Mouse (Mus musculus) midbrain, embryonic 14.5 days (tissue): ENCODE results near the gene Snrnp25. TPM values are rescaled to one million over a fixed set of nuclear protein-coding genes. Genes with fewer than 3 reads are reported as not detected.

ENCODE experiments used
- ATAC-seq: fragments of 200-750 bp; cut with Nextera tagmentation; 2 replicates; pipeline ENCODE4 v1.8.0; 2017; ENCODE audit warnings: moderate number of reproducible peaks, moderate library complexity; ENCODE audit not compliant: low FRiP score, low TSS enrichment
- DNase-seq: peaks from one replicate; pipeline ENCODE4 v3.0.0-alpha.2; 2015
- H3K27ac ChIP-seq: fragments of 300-500 bp; sonication (generic); replicated peaks from 2 replicates; pipeline ENCODE4 v1.5.1; 2014; ENCODE audit warnings: mild to moderate bottlenecking, low read depth, low read length, moderate library complexity
- H3K27me3 ChIP-seq: fragments of 300-500 bp; sonication (generic); 2 replicates; pipeline ENCODE4 v1.6.1; 2014; ENCODE audit warnings: low read length, control low read depth, mixed read lengths; ENCODE audit not compliant: control insufficient read depth, insufficient read depth
- H3K36me3 ChIP-seq: fragments of 300-500 bp; sonication (generic); 2 replicates; pipeline ENCODE4 v1.6.1; 2014; ENCODE audit warnings: low read length, control low read depth; ENCODE audit not compliant: control insufficient read depth, insufficient read depth
- H3K4me1 ChIP-seq: fragments of 300-500 bp; sonication (generic); 2 replicates; pipeline ENCODE4 v1.6.1; 2014; ENCODE audit warnings: mild to moderate bottlenecking, antibody characterized with exemption, low read length, control low read depth; ENCODE audit not compliant: control insufficient read depth, insufficient read depth
- H3K4me2 ChIP-seq: fragments of 300-500 bp; sonication (generic); 2 replicates; pipeline ENCODE4 v1.6.1; 2014; ENCODE audit warnings: mild to moderate bottlenecking, low read length, moderate library complexity
- H3K4me3 ChIP-seq: fragments of 300-500 bp; sonication (generic); replicated peaks from 2 replicates; pipeline ENCODE4 v1.5.1; 2014; ENCODE audit warnings: low read depth, low read length
- H3K9ac ChIP-seq: fragments of 300-500 bp; sonication (generic); replicated peaks from 2 replicates; pipeline ENCODE4 v1.6.1; 2014; ENCODE audit warnings: mild to moderate bottlenecking, low read length, moderate library complexity
- H3K9me3 ChIP-seq: fragments of 300-500 bp; sonication (generic); 2 replicates; pipeline ENCODE4 v1.6.1; 2016; ENCODE audit warnings: low read length, control low read depth, mixed read lengths; ENCODE audit not compliant: control insufficient read depth
- WGBS: fragments of 180-500 bp; shearing (Covaris S2); extraction: QIAGEN DNeasy Blood & Tissue Kit; methylation state at CpG from one replicate; pipeline ENCODE4 v1.1.7; 2014; 5-methylcytosine and 5-hydroxymethylcytosine counted together
- polyA plus RNA-seq: library from polyadenylated mRNA; unstranded; fragments of >200 nt; fragmentation: Nextera tagmentation; extraction: Ambion mirVana; gene quantifications from 2 replicates; pipeline ENCODE4 v1.2.1, GENCODE M21; 2014

Gene Snrnp25
- polyA plus RNA-seq, 1 experiment from 2014 or later = 46.7 TPM

- H3K9ac ChIP-seq = no peak overlapping the region
- H3K4me1 ChIP-seq = no peaks in the 10 kb centered on the region
- H3K4me3 ChIP-seq = no peak overlapping the region
- DNase-seq = no peak
- H3K9me3 ChIP-seq = no peaks in the 10 kb centered on the region
- no peaks in the 10 kb centered on the region for H3K27me3 ChIP-seq
- no peak overlapping the region for H3K4me2 ChIP-seq
- WGBS = 79% methylated on average over 9 of the region's 9 CpGs
- no peak for ATAC-seq
- H3K36me3 ChIP-seq = no peaks in the 10 kb centered on the region
- no peak overlapping the region for H3K27ac ChIP-seq
Observed at GRCm38 (mm10) chr11:32190119-32190518, 15.1 kb upstream of the Snrnp25 start.

GRCm38 (mm10) chr11:32190603-32191110, 14.6 kb upstream of the Snrnp25 start:
- WGBS = 81% methylated on average over 13 of the region's 13 CpGs
- Histone ChIP-seq H3K4me2 (no peak overlapping the region), H3K36me3 (no peaks in the 10 kb centered on the region), H3K27me3 (no peaks in the 10 kb centered on the region), H3K9me3 (no peaks in the 10 kb centered on the region), H3K27ac (no peak overlapping the region), H3K9ac (no peak overlapping the region), H3K4me3 (no peak overlapping the region), H3K4me1 (no peaks in the 10 kb centered on the region)
- DNase-seq (no peak), ATAC-seq (no peak)

- Histone ChIP-seq H3K4me1 (no peaks in the 10 kb centered on the region), H3K9me3 (no peaks in the 10 kb centered on the region), H3K27me3 (no peaks in the 10 kb centered on the region), H3K27ac (no peak overlapping the region), H3K36me3 (no peaks in the 10 kb centered on the region), H3K4me3 (no peak overlapping the region), H3K9ac (no peak overlapping the region), H3K4me2 (no peak overlapping the region)
- ATAC-seq (no peak), DNase-seq (no peak)
- 89% methylated on average over 10 of the region's 10 CpGs for WGBS
Observed at GRCm38 (mm10) chr11:32193156-32193555, 12.1 kb upstream of the Snrnp25 start.

- H3K27me3 ChIP-seq = no peaks in the 10 kb centered on the region
- no peaks in the 10 kb centered on the region for H3K36me3 ChIP-seq
- no peaks in the 10 kb centered on the region for H3K9me3 ChIP-seq
- H3K4me2 ChIP-seq = no peak overlapping the region
- no peak overlapping the region for H3K27ac ChIP-seq
- ATAC-seq = no peak
- WGBS = 90% methylated on average over 10 of the region's 10 CpGs
- DNase-seq = no peak
- no peak overlapping the region for H3K9ac ChIP-seq
- H3K4me1 ChIP-seq = no peaks in the 10 kb centered on the region
- H3K4me3 ChIP-seq = no peak overlapping the region
Observed at GRCm38 (mm10) chr11:32194086-32194485, 11.1 kb upstream of the Snrnp25 start.

- no peak for ATAC-seq
- no peak overlapping the region for H3K4me3 ChIP-seq
- no peak for DNase-seq
- H3K27me3 ChIP-seq = no peaks in the 10 kb centered on the region
- no peaks in the 10 kb centered on the region for H3K9me3 ChIP-seq
- H3K9ac ChIP-seq = no peak overlapping the region
- no peak overlapping the region for H3K4me2 ChIP-seq
- WGBS = 89% methylated on average over 5 of the region's 5 CpGs
- no peaks in the 10 kb centered on the region for H3K36me3 ChIP-seq
- H3K4me1 ChIP-seq = no peaks in the 10 kb centered on the region
- no peak overlapping the region for H3K27ac ChIP-seq
Observed at GRCm38 (mm10) chr11:32194626-32195025, 10.6 kb upstream of the Snrnp25 start.

- no peak overlapping the region for H3K4me2 ChIP-seq
- DNase-seq = no peak
- H3K27me3 ChIP-seq = no peaks in the 10 kb centered on the region
- 24% methylated on average over 11 of the region's 11 CpGs for WGBS
- H3K9ac ChIP-seq = no peak overlapping the region; the same call in 1 of the 2 replicates
- H3K9me3 ChIP-seq = no peaks in the 10 kb centered on the region
- no peaks in the 10 kb centered on the region for H3K36me3 ChIP-seq
- no peaks in the 10 kb centered on the region for H3K4me1 ChIP-seq
- H3K27ac ChIP-seq = no peak overlapping the region
- no peak overlapping the region for H3K4me3 ChIP-seq
- no peak for ATAC-seq
Observed at GRCm38 (mm10) chr11:32195867-32196540, 9.2 kb upstream of the Snrnp25 start.

- Histone ChIP-seq H3K9me3 (no peaks in the 10 kb centered on the region), H3K4me1 (no peaks in the 10 kb centered on the region), H3K27me3 (no peaks in the 10 kb centered on the region), H3K4me3 (no peak overlapping the region), H3K4me2 (no peak overlapping the region), H3K9ac (no peak overlapping the region), H3K27ac (no peak overlapping the region), H3K36me3 (no peaks in the 10 kb centered on the region)
- DNase-seq = no peak
- ATAC-seq = no peak
- whole genome bisulfite sequencing = 73% methylated on average over 6 of the region's 6 CpGs
Observed at GRCm38 (mm10) chr11:32196727-32197126, 8.5 kb upstream of the Snrnp25 start.

GRCm38 (mm10) chr11:32197766-32198165, 7.4 kb upstream of the Snrnp25 start:
- no peaks in the 10 kb centered on the region for H3K27me3 ChIP-seq
- H3K4me1 ChIP-seq = no peaks in the 10 kb centered on the region
- no peaks in the 10 kb centered on the region for H3K9me3 ChIP-seq
- H3K9ac ChIP-seq = no peak overlapping the region
- no peak overlapping the region for H3K4me2 ChIP-seq
- no peaks in the 10 kb centered on the region for H3K36me3 ChIP-seq
- no peak overlapping the region for H3K4me3 ChIP-seq
- DNase-seq (no peak), ATAC-seq (no peak)
- 69% methylated on average over 3 of the region's 3 CpGs for WGBS
- no peak overlapping the region for H3K27ac ChIP-seq

GRCm38 (mm10) chr11:32198256-32198955, 6.8 kb upstream of the Snrnp25 start:
- H3K27me3 ChIP-seq = no peaks in the 10 kb centered on the region
- H3K27ac ChIP-seq = no peak overlapping the region
- no peaks in the 10 kb centered on the region for H3K9me3 ChIP-seq
- ATAC-seq = no peak
- no peak overlapping the region for H3K9ac ChIP-seq
- 73% methylated on average over 14 of the region's 14 CpGs for WGBS
- H3K36me3 ChIP-seq = no peaks in the 10 kb centered on the region
- H3K4me1 ChIP-seq = no peaks in the 10 kb centered on the region
- H3K4me2 ChIP-seq = no peak overlapping the region
- no peak overlapping the region for H3K4me3 ChIP-seq
- DNase-seq = no peak
